Mouse (Mus musculus): ENCODE measurements around the gene Atg14. TPM values are rescaled to one million over a fixed set of nuclear protein-coding genes. Genes with fewer than 3 reads are reported as not detected.

Atg14 gene
- total RNA-seq, 2 experiments from 2014 or later, result 6.0 to 7.6 TPM

DNA sequence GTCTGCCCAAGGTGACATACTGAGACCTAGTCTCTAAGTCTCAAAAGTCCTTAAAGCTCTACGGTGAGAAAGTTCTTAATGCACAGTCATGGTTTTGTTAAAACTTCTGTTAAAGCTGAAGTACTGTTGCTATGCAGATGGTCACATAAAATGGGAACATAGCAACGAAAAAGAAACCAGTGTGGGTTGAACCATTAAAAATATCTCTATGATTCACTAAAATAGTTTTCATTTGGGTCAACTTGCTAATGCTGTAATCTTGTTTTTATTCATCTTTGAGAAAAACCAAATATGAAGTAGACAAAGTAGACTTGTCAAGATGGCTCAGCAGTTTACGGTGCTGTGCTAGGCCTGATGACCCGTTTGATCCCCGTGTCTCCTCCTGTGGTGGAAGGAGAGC lies 63.8 kb downstream of the Atg14 start:
- no peak for DNase-seq

DNA sequence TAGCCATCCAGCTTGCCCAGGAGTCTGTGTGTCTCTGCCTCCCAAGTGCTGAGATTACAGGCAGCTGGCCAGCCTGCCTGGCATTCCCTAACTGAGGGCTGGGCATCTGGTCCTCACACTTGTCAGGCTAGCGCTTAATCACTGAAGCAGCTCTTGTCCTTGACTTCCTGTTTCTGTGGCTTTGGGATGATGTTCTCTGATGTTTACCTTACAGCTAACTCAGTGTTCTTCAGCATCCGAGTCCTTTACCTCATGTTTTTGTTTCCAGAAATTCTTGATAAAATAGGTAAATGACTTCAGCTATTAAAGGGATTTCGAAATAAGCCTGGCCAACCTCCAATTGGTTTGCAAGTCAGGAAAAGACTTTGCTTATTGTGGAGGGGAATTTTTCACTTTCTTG lies 66.4 kb downstream of the Atg14 start:
- no peak for DNase-seq

DNA sequence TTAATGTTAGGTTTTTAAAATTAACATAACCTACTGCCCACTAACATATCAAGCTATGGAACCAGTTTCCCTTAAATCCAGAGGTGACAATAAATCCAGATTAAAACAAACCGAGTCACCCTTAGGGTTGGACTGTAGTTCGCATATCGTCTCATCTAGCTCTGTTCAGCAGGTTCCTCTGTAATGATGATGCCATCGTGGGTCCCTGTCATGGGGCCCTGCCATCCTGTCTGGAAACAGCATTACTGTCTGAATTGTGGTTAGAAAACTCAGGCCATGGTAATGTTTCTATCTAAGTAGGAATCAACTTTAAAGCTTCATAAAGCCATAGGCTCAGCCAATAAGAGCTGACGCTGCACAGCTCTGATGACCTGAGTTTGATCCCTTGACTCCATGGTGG lies 71.8 kb downstream of the Atg14 start:
- DNase-seq, result no peak

DNA sequence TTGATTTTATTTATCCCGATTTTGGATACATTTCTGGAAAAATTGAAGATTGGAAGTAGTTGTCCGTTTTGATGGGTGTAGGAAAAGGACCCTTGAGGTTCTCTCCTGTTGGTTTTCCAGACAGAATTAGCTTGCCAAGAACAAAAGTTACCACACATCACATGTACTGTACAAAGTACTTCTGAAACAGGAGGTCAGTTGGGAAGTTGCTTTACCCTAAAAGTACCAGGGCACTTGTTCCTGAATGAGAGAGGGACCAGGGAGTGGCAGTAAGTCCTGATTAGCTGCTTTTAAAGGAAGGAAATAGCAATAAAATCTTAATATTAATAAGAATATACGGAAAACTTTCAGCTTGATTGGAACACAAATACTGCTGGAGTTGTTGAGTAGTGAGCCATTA lies 73.3 kb downstream of the Atg14 start:
- DNase-seq, result no peak

DNA sequence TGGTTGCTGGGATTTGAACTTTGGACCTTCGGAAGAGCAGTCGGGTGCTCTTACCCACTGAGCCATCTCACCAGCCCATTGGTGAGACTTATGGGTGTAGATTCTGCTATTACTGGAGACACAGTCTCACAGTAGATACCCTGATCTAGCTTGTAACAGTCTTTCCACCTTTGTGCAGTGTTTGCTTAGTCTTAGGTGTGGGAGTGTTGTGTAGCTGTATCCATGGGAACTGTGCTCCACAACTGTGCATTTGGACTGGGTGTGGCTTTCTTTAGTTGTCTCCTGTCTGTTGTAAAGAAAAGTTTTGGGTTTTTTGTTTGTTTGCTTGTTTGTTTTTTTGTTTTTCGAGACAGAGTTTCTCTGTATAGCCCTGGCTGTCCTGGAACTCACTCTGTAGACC lies 74.5 kb downstream of the Atg14 start:
- DNase-seq, result no peak

DNA sequence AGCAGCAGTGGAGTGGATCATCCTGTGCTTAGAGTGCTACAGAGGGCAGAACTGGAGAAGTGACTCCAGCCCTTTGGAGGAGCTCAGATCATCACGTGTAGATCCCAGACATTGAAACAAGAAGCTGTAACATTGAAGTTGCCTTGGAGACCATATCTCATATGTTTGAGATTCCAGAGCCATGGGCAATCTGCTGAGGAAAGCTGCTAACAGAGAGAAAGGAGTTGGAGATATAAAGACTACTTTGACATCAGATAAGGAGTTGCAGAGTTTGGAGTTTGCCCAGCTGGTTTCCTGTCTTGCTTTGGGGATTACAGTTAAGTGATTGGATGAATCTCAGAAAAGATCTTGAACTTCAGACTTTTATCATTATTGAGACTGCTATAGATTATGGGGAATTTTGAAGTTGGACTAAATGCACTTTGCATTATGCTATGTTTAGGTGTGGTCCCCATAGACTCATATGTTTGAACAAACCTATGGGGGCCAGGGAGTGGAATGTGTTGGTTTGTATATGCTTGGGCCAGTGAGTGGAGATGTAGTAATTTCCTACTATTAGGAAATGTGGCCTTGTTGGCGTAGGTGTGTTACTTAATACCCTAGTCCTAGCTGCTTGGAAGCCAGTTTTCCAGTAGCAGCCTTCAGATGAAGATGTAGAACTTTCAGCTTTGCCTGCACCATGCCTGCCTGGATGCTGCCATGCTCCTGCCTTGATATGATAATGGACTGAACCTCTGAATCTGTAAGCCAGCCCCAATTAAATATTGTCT lies 76.7 kb downstream of the Atg14 start:
- DNase-seq, result no peak

Other genes with a start within 250 kb of the Atg14 start
- gene Lgals3, start 202.9 kb downstream of the Atg14 start, total RNA-seq (2021), result 1 to 10 TPM; 6.2 to 9.6 TPM
- 10 to 100 TPM in 1 of 2 experiments, 1 to 10 TPM in 1; 5.0 to 10.0 TPM for gene Dlgap5, start 152.2 kb downstream of the Atg14 start, total RNA-seq (2021)
- 10 to 100 TPM; 12.9 to 14.4 TPM for gene Fbxo34, start 120.2 kb downstream of the Atg14 start, total RNA-seq (2021)
- 100 to 1,000 TPM; 124 to 157 TPM for gene Ktn1, start 77.8 kb upstream of the Atg14 start, total RNA-seq (2021)